Mouse (Mus musculus): ENCODE data around the gene Olfr469. TPM values are rescaled to one million over a fixed set of nuclear protein-coding genes. Genes with fewer than 3 reads are reported as not detected.

The Olfr469 gene
- polyA plus RNA-seq (2017; shearing (Covaris generic)): not detected

DNA sequence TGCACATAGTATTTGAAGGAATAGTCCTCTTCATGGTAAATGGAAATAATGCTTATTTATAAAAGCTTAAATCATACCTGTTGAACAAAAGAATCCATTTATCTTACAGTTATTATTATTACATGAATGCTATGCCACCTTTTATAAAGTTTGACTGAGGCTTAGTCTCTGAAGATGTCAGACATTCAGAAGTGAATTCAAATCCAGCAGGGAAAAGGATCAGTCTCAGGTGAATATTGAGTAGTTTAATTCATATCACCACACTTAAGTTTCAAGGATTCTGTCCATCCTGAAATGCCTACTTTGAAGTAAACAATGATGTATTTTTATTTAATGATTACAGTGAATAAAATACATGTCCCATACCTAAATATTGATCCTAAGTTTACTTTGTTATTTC, at the start of gene Olfr469:
Gene Olfr469 (minus strand): TSS at position 101 of the 400 bp plus-strand sequence.

DNA sequence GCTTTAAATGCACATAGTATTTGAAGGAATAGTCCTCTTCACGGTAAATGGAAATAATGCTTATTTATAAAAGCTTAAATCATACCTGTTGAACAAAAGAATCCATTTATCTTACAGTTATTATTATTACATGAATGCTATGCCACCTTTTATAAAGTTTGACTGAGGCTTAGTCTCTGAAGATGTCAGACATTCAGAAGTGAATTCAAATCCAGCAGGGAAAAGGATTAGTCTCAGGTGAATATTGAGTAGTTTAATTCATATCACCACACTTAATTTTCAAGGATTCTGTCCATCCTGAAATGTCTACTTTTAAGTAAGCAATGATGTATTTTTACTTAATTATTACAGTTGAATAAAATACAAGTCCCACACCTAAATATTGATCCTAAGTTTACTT, 22.0 kb upstream of the Olfr469 start, which contains the start of gene Olfr470:
Gene Olfr470 (minus strand): TSS at position 101 of the 400 bp plus-strand sequence.

DNA sequence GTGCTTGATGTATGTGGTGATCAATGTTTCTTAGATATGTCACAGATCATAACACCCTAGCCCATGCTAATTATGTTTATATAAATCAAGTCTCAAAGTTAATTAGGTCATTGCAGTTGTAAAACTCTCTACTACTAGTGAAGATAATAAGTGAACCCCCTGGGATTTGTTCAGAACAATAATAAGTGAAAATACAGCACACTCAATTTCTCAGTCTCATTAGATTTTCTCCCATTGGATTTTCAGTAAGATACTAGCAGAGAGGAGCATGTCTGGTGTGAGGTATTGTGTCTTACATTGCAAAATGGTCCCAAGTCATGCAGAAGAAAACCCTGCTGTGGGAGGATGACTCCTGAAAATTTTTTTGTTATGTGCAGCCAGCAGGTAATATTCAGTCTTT, 13.4 kb downstream of the Olfr469 start, which contains the start of gene Olfr467:
Gene Olfr467 (plus strand): TSS at position 301 of the 400 bp plus-strand sequence.

DNA sequence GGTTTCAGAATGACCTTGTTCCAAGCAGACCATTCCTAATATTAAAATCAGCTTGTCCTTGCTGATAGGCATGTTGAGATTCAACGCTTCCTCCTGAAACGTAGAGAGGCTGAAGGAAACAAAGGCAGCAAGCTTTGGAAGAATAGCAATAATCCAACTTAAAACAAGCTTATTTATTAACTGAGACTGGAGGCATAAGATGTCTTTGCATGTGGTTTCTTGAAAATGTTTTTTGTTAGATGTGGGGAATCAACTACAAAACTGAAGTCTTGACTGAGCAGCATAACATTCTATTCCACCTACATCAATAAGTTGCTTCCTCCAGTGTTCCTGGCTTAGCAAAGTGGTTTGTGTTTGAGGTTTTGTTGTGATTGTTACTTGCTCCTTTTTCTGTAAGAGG, 24.2 kb downstream of the Olfr469 start, which contains the start of gene Ovch2:
Gene Ovch2 (minus strand): TSS at position 101 of the 400 bp plus-strand sequence.

Other genes starting within 250 kb of the Olfr469 start
- gene Ppfibp2, start 230.3 kb downstream of the Olfr469 start, polyA plus RNA-seq (2017; shearing (Covaris generic)): 0.63 TPM
- not detected for gene 5330417H12Rik, start 200.4 kb downstream of the Olfr469 start, polyA plus RNA-seq (2017; shearing (Covaris generic))
- not detected for gene Cyb5r2, start 67.5 kb downstream of the Olfr469 start, polyA plus RNA-seq (2017; shearing (Covaris generic))
- not detected for gene Ovch2, start 24.3 kb downstream of the Olfr469 start, polyA plus RNA-seq (2017; shearing (Covaris generic))
- not detected for gene Olfr467, start 13.3 kb downstream of the Olfr469 start, polyA plus RNA-seq (2017; shearing (Covaris generic))
- gene Olfr470, start 21.9 kb upstream of the Olfr469 start, polyA plus RNA-seq (2017; shearing (Covaris generic)): not detected
- gene Olfr472, start 72.4 kb upstream of the Olfr469 start, polyA plus RNA-seq (2017; shearing (Covaris generic)): 0.06 TPM
- gene Olfr473, start 104.9 kb upstream of the Olfr469 start, polyA plus RNA-seq (2017; shearing (Covaris generic)): not detected
- not detected for gene Olfr474, start 129.1 kb upstream of the Olfr469 start, polyA plus RNA-seq (2017; shearing (Covaris generic))
- not detected for gene Olfr476, start 139.3 kb upstream of the Olfr469 start, polyA plus RNA-seq (2017; shearing (Covaris generic))
- not detected for gene Olfr477, start 161.2 kb upstream of the Olfr469 start, polyA plus RNA-seq (2017; shearing (Covaris generic))
- not detected for gene Olfr478, start 208.4 kb upstream of the Olfr469 start, polyA plus RNA-seq (2017; shearing (Covaris generic))
- not detected for gene Olfr479, start 225.2 kb upstream of the Olfr469 start, polyA plus RNA-seq (2017; shearing (Covaris generic))
- gene Olfr480, start 241.8 kb upstream of the Olfr469 start, polyA plus RNA-seq (2017; shearing (Covaris generic)): not detected